Mouse (Mus musculus): Measurements from ENCODE around the gene Dmrta1. TPM values are rescaled to one million over a fixed set of nuclear protein-coding genes. Genes with fewer than 3 reads are reported as not detected.

Gene Dmrta1
- polyA plus RNA-seq, 2 experiments, result 0.25 to 0.58 TPM

DNA sequence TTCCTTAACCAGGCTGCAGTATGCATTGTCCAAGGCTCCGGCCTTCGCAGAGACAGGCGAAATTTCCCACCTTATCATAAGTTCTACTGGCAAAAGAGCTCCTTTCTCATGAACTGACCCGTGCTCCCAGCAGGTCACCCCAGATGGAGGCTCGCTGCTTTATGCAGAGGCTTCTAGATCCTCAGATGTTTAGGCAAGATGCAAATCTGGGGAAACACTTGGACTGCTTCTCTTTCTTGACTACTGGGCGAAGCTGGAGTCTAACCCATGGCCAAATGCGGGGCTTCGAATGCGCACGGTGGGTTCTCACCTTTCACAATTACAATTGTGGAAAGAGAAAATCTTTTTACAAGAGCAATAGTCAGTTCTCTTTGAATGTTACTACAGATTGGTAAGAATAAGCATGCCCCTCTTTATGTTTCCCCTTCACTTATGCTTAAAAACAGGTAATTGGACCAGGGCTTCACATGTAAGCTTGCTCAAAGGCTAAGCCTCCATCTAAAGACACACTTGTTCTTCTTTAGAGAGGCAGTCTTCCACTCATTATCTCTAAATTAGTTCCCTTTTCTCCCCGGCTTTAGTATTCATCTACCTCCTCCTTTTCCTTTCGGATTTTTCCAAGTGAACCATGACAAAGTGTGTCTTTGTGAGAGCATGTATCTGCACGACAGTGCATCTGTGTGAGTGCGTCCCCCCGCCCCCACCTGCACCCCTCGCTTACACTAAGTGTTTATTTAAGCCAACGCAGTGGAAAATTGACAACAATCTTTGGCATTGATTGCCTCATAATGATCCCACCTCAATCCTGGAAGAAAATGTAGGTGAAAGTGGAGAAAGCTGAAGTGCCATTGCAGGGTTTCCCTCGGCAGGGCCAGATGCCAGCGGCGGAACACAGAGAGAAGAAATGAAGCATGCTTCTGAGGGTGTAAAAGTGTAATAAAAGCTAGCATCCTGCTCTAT lies 28.6 kb upstream of the Dmrta1 start:
- no peaks in the 10 kb centered on the region for H3K27me3 ChIP-seq (ENCODE audit: control insufficient read depth, insufficient read depth, low read length)
- WGBS, result 80% methylated on average over 20 of the region's 20 CpGs
- H3K9ac ChIP-seq (ENCODE audit: low read depth, low read length, severe bottlenecking), result no peak overlapping the region
- H3K4me2 ChIP-seq (replicated peaks; ENCODE audit: low read depth, low read length, severe bottlenecking), result no peak overlapping the region
- H3K4me3 ChIP-seq (replicated peaks; ENCODE audit: low read length), result no peak overlapping the region
- H3K9me3 ChIP-seq (ENCODE audit: control insufficient read depth, low read length), result no peaks in the 10 kb centered on the region
- peaks cover 4% of the 10 kb centered on the region; the same call in 1 of the 2 replicates for H3K4me1 ChIP-seq (ENCODE audit: control insufficient read depth, insufficient read depth, low read length)
- no peak for DNase-seq (ENCODE audit: low spot score)
- TF ChIP-seq POLR2A (IDR thresholded peaks at IDR 0.05; ENCODE audit: borderline replicate concordance, extremely low read depth, insufficient read depth, insufficient read length), result no peak
- H3K36me3 ChIP-seq (ENCODE audit: control insufficient read depth, insufficient read depth, low read length), result no peaks in the 10 kb centered on the region
- no peak for ATAC-seq (ENCODE audit: low FRiP score, low read depth)
- no peak overlapping the region for H3K27ac ChIP-seq (replicated peaks; ENCODE audit: low read depth, low read length)

DNA sequence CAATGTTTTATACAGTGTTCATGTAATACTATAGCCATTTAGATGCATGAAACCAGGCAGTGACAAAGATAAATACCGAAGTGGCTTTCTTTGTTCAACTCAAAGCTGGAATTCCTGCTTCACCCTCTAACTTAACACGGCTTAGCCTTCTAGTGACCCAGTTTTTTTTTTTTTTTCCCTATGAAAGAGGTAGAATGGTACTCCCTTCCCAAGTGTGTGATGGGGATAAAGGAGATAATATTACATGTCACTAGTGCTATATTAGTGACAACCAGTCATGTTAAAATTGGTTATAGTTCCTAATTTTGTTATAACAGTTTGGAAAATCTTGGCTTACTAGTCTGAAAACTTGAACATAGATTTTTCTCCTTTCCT lies 27.9 kb upstream of the Dmrta1 start:
- no peak overlapping the region for H3K4me3 ChIP-seq (replicated peaks; ENCODE audit: low read length)
- 81% methylated on average over 2 of the region's 2 CpGs for WGBS
- no peak overlapping the region for H3K27ac ChIP-seq (replicated peaks; ENCODE audit: low read depth, low read length)
- H3K36me3 ChIP-seq (ENCODE audit: control insufficient read depth, insufficient read depth, low read length), result no peaks in the 10 kb centered on the region
- DNase-seq (ENCODE audit: low spot score) (no peak), ATAC-seq (ENCODE audit: low FRiP score, low read depth) (no peak)
- no peaks in the 10 kb centered on the region for H3K27me3 ChIP-seq (ENCODE audit: control insufficient read depth, insufficient read depth, low read length)
- H3K9me3 ChIP-seq (ENCODE audit: control insufficient read depth, low read length), result no peaks in the 10 kb centered on the region
- no peak overlapping the region for H3K4me2 ChIP-seq (replicated peaks; ENCODE audit: low read depth, low read length, severe bottlenecking)
- TF ChIP-seq POLR2A (IDR thresholded peaks at IDR 0.05; ENCODE audit: borderline replicate concordance, extremely low read depth, insufficient read depth, insufficient read length), result no peak
- H3K4me1 ChIP-seq (ENCODE audit: control insufficient read depth, insufficient read depth, low read length), result peaks cover 4% of the 10 kb centered on the region; the same call in 1 of the 2 replicates
- H3K9ac ChIP-seq (ENCODE audit: low read depth, low read length, severe bottlenecking), result no peak overlapping the region

DNA sequence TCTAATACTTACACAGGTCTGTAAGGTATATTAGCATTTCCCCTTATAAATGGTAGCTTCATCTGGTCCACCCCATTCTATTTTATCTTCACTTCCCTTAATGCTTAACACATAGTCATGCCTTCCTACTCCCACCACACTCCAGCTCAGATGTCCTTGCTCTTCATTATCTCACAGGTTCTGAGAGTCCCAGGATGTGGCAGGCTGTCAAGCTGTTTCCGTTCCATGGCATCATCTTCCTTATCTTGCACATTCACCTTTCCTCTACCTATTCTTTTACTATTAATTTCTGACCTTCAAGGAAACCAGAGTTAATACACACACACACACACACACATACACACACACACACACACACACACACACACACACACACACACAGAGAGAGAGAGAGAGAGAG lies 27.5 kb upstream of the Dmrta1 start:
- Histone ChIP-seq H3K9me3 (ENCODE audit: control insufficient read depth, low read length) (no peaks in the 10 kb centered on the region), H3K4me2 (replicated peaks; ENCODE audit: low read depth, low read length, severe bottlenecking) (no peak overlapping the region), H3K4me1 (ENCODE audit: control insufficient read depth, insufficient read depth, low read length) (peaks cover 4% of the 10 kb centered on the region; the same call in 1 of the 2 replicates), H3K36me3 (ENCODE audit: control insufficient read depth, insufficient read depth, low read length) (no peaks in the 10 kb centered on the region), H3K27ac (replicated peaks; ENCODE audit: low read depth, low read length) (no peak overlapping the region), H3K9ac (ENCODE audit: low read depth, low read length, severe bottlenecking) (no peak overlapping the region), H3K4me3 (replicated peaks; ENCODE audit: low read length) (no peak overlapping the region), H3K27me3 (ENCODE audit: control insufficient read depth, insufficient read depth, low read length) (no peaks in the 10 kb centered on the region)
- DNase-seq (ENCODE audit: low spot score) (no peak), ATAC-seq (ENCODE audit: low FRiP score, low read depth) (no peak)
- WGBS, result 97% methylated on average over 1 of the region's 1 CpGs
- TF ChIP-seq POLR2A (IDR thresholded peaks at IDR 0.05; ENCODE audit: borderline replicate concordance, extremely low read depth, insufficient read depth, insufficient read length), result no peak

DNA sequence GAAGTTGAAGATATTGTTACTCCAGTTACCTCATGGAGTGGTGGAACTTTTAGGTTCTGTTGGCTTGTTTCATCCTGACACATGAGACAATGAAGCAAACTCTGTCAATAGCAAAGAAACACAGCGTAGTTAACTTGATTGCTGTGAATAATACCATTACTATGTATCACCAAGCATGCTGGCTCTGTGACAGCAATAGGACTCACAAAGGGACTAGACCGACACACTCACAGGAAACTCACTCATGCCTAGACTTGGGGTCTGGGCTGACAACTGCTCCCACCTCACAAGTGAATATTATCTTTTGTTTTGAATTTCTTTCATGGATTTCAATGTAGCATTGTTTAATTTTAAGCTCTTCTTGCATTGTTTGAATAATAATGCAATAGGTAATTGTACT lies 15.8 kb upstream of the Dmrta1 start:
- H3K27ac ChIP-seq (replicated peaks; ENCODE audit: low read depth, low read length), result no peak overlapping the region

DNA sequence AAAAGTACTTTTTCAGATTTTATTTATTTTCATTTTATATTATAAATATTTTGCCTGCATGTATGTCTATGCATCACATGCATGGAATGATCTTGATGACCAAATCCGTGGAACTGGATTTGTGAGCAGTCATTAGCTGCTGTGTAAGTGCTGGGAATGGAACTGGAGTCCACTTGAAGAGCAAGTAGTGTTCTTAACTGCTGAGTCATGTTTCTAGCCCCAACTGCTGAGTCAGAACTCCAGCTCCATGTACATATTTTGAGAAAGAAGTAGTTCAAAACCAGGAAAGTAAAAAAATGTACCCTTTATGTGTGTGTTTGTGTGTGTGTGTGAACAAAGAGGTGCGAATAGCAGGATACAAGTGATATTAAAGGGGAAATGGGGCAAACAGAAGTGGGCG lies 4.5 kb upstream of the Dmrta1 start:
- no peak overlapping the region for H3K27ac ChIP-seq (replicated peaks; ENCODE audit: low read depth, low read length)
- TF ChIP-seq POLR2A (IDR thresholded peaks at IDR 0.05; ENCODE audit: borderline replicate concordance, extremely low read depth, insufficient read depth, insufficient read length), result no peak
- no peak for ATAC-seq (ENCODE audit: low FRiP score, low read depth)
- H3K36me3 ChIP-seq (ENCODE audit: control insufficient read depth, insufficient read depth, low read length), result no peaks in the 10 kb centered on the region
- H3K4me3 ChIP-seq (replicated peaks; ENCODE audit: low read length), result no peak overlapping the region
- no peaks in the 10 kb centered on the region for H3K27me3 ChIP-seq (ENCODE audit: control insufficient read depth, insufficient read depth, low read length)
- H3K9ac ChIP-seq (ENCODE audit: low read depth, low read length, severe bottlenecking), result no peak overlapping the region
- DNase-seq (ENCODE audit: low spot score), result no peak
- 78% methylated on average over 3 of the region's 3 CpGs for WGBS
- no peaks in the 10 kb centered on the region for H3K4me1 ChIP-seq (ENCODE audit: control insufficient read depth, insufficient read depth, low read length)
- no peaks in the 10 kb centered on the region for H3K9me3 ChIP-seq (ENCODE audit: control insufficient read depth, low read length)
- no peak overlapping the region for H3K4me2 ChIP-seq (replicated peaks; ENCODE audit: low read depth, low read length, severe bottlenecking)

More for the DNA sequence above, 15.8 kb upstream of the Dmrta1 start:
- WGBS, result 87% methylated on average over 2 of the region's 2 CpGs
- Histone ChIP-seq H3K4me1 (ENCODE audit: control insufficient read depth, insufficient read depth, low read length) (no peaks in the 10 kb centered on the region), H3K36me3 (ENCODE audit: control insufficient read depth, insufficient read depth, low read length) (no peaks in the 10 kb centered on the region), H3K9me3 (ENCODE audit: control insufficient read depth, low read length) (no peaks in the 10 kb centered on the region), H3K4me3 (replicated peaks; ENCODE audit: low read length) (no peak overlapping the region), H3K4me2 (replicated peaks; ENCODE audit: low read depth, low read length, severe bottlenecking) (no peak overlapping the region), H3K9ac (ENCODE audit: low read depth, low read length, severe bottlenecking) (no peak overlapping the region), H3K27me3 (ENCODE audit: control insufficient read depth, insufficient read depth, low read length) (no peaks in the 10 kb centered on the region)
- ATAC-seq (ENCODE audit: low FRiP score, low read depth), result no peak
- no peak for TF ChIP-seq POLR2A (IDR thresholded peaks at IDR 0.05; ENCODE audit: borderline replicate concordance, extremely low read depth, insufficient read depth, insufficient read length)
- no peak for DNase-seq (ENCODE audit: low spot score)
